Mouse (Mus musculus) limb, embryonic 11.5 days (tissue): ENCODE measurements around the gene Gm20518. TPM values are rescaled to one million over a fixed set of nuclear protein-coding genes. Genes with fewer than 3 reads are reported as not detected.
A peak's percentile ranks its signal among the peaks of the same experiment; 100 is the strongest.

Experiments used
- ATAC-seq: fragments of 200-750 bp; cut with Nextera tagmentation; 2 replicates; pipeline ENCODE4 v1.8.0; 2017; ENCODE audit warnings: low read depth; ENCODE audit not compliant: insufficient number of reproducible peaks, low FRiP score, low TSS enrichment
- DNase-seq: peaks from one replicate; pipeline ENCODE4 v3.0.0-alpha.2; 2015; ENCODE audit warnings: low spot score
- H3K27ac ChIP-seq: fragments of 300-500 bp; sonication (generic); replicated peaks from 2 replicates; pipeline ENCODE4 v1.5.1; 2014; ENCODE audit warnings: low read depth, mild to moderate bottlenecking, low read length
- H3K27me3 ChIP-seq: fragments of 300-500 bp; sonication (generic); 2 replicates; pipeline ENCODE4 v1.6.1; 2014; ENCODE audit warnings: mild to moderate bottlenecking, low read length, mixed read lengths; ENCODE audit not compliant: control insufficient read depth, insufficient read depth
- H3K36me3 ChIP-seq: fragments of 300-500 bp; sonication (generic); 2 replicates; pipeline ENCODE4 v1.6.1; 2014; ENCODE audit warnings: mild to moderate bottlenecking, low read length, moderate library complexity, mixed read lengths; ENCODE audit not compliant: control insufficient read depth, insufficient read depth
- H3K4me1 ChIP-seq: fragments of 300-500 bp; sonication (generic); 2 replicates; pipeline ENCODE4 v1.6.1; 2014; ENCODE audit warnings: low read length, mixed read lengths; ENCODE audit not compliant: control insufficient read depth, insufficient read depth
- H3K4me2 ChIP-seq: fragments of 300-500 bp; sonication (generic); 2 replicates; pipeline ENCODE4 v1.6.1; 2014; ENCODE audit warnings: low read depth, mild to moderate bottlenecking, moderate library complexity; ENCODE audit not compliant: severe bottlenecking
- H3K4me3 ChIP-seq: fragments of 300-500 bp; sonication (generic); 2 replicates; pipeline ENCODE4 v1.5.1; 2014; ENCODE audit warnings: low read depth, low read length
- H3K9ac ChIP-seq: fragments of 300-500 bp; sonication (generic); 2 replicates; pipeline ENCODE4 v1.6.1; 2014; ENCODE audit warnings: mild to moderate bottlenecking, low read length
- H3K9me3 ChIP-seq: fragments of 300-500 bp; sonication (generic); 2 replicates; pipeline ENCODE4 v1.6.1; 2016; ENCODE audit warnings: low read length; ENCODE audit not compliant: control insufficient read depth
- WGBS: fragments of 180-500 bp; shearing (Covaris S2); extraction: QIAGEN DNeasy Blood & Tissue Kit; methylation state at CpG from one replicate; pipeline ENCODE4 v1.1.7; 2014; 5-methylcytosine and 5-hydroxymethylcytosine counted together
- polyA plus RNA-seq: library from polyadenylated mRNA; unstranded; fragments of >200 nt; fragmentation: Nextera tagmentation; extraction: Ambion mirVana; gene quantifications from 2 replicates; pipeline ENCODE4 v1.2.1, GENCODE M21; 2014

Gene Gm20518
- polyA plus RNA-seq, 1 experiment from 2014 or later: 0.48 TPM

- peaks cover 30% of the 10 kb centered on the region for H3K4me1 ChIP-seq
- H3K27ac ChIP-seq: no peak overlapping the region
- DNase-seq: peak; percentile 66
Observed at GRCm38 (mm10) chr16:17833321-17833680, 58.2 kb downstream of the Gm20518 start.

GRCm38 (mm10) chr16:17832821-17833220 is 58.6 kb downstream of the Gm20518 start, which contains the start of gene B830017H08Rik:
B830017H08Rik (plus strand) TSS chr16:17833121.
- 24% methylated on average over 7 of the region's 7 CpGs for WGBS
- Histone ChIP-seq H3K9ac (peak within 1 kb of the TSS; percentile 72), H3K36me3 (no peaks in the 10 kb centered on the region), H3K4me3 (peak within 1 kb of the TSS; percentile 57), H3K9me3 (no peaks in the 10 kb centered on the region), H3K4me1 (peaks cover 33% of the 10 kb centered on the region), H3K4me2 (peak within 1 kb of the TSS; percentile 99), H3K27me3 (peaks cover 45% of the 10 kb centered on the region), H3K27ac (no peak within 1 kb of the TSS)
- DNase-seq (no peak), ATAC-seq (no peak)

More at GRCm38 (mm10) chr16:17833321-17833680, 58.2 kb downstream of the Gm20518 start:
- H3K9ac ChIP-seq: peak overlapping the region; percentile 72
- H3K9me3 ChIP-seq: no peaks in the 10 kb centered on the region
- ATAC-seq: no peak; the same call in 1 of the 2 replicates
- H3K4me2 ChIP-seq: peak overlapping the region; percentile 99
- H3K36me3 ChIP-seq: no peaks in the 10 kb centered on the region
- H3K4me3 ChIP-seq: peak overlapping the region; percentile 57
- H3K27me3 ChIP-seq: peaks cover 45% of the 10 kb centered on the region
- under 1% methylated on average over 37 of the region's 37 CpGs for WGBS

GRCm38 (mm10) chr16:17831781-17832180 is 59.7 kb downstream of the Gm20518 start:
- DNase-seq: peak; percentile 42
- no peaks in the 10 kb centered on the region for H3K36me3 ChIP-seq
- no peaks in the 10 kb centered on the region for H3K9me3 ChIP-seq
- no peak overlapping the region for H3K27ac ChIP-seq
- no peak overlapping the region for H3K4me2 ChIP-seq
- no peak overlapping the region for H3K9ac ChIP-seq
- H3K4me3 ChIP-seq: no peak overlapping the region
- no peak for ATAC-seq
- peaks cover 45% of the 10 kb centered on the region for H3K27me3 ChIP-seq
- WGBS: 17% methylated on average over 11 of the region's 11 CpGs
- peaks cover 36% of the 10 kb centered on the region for H3K4me1 ChIP-seq

GRCm38 (mm10) chr16:17830385-17831178 is 60.9 kb downstream of the Gm20518 start:
- Histone ChIP-seq H3K4me1 (peaks cover 36% of the 10 kb centered on the region), H3K9me3 (no peaks in the 10 kb centered on the region), H3K36me3 (no peaks in the 10 kb centered on the region), H3K27ac (no peak overlapping the region), H3K9ac (peak overlapping the region; percentile 27; the same call in 1 of the 2 replicates), H3K4me2 (no peak overlapping the region), H3K27me3 (peaks cover 38% of the 10 kb centered on the region), H3K4me3 (no peak overlapping the region)
- DNase-seq: no peak
- ATAC-seq: no peak
- WGBS: 68% methylated on average over 10 of the region's 10 CpGs

GRCm38 (mm10) chr16:17828867-17829266 is 62.6 kb downstream of the Gm20518 start:
- WGBS: 21% methylated on average over 3 of the region's 3 CpGs
- H3K9me3 ChIP-seq: no peaks in the 10 kb centered on the region
- H3K36me3 ChIP-seq: no peaks in the 10 kb centered on the region
- no peak overlapping the region for H3K4me3 ChIP-seq
- no peak overlapping the region for H3K9ac ChIP-seq
- DNase-seq: peak; percentile 52
- peaks cover 23% of the 10 kb centered on the region for H3K27me3 ChIP-seq
- peaks cover 33% of the 10 kb centered on the region for H3K4me1 ChIP-seq
- H3K4me2 ChIP-seq: no peak overlapping the region
- ATAC-seq: 0 out of 2 replicates have a peak, but pooled peaks have one; percentile 24
- H3K27ac ChIP-seq: peak overlapping the region; percentile 30; the same call in 1 of the 2 replicates

- H3K4me1 ChIP-seq: peaks cover 32% of the 10 kb centered on the region
- no peaks in the 10 kb centered on the region for H3K36me3 ChIP-seq
- no peak overlapping the region for H3K9ac ChIP-seq
- no peak overlapping the region for H3K27ac ChIP-seq
- ATAC-seq: no peak
- H3K4me3 ChIP-seq: no peak overlapping the region
- peaks cover 21% of the 10 kb centered on the region for H3K27me3 ChIP-seq
- no peak overlapping the region for H3K4me2 ChIP-seq
- WGBS: 93% methylated on average over 2 of the region's 2 CpGs
- no peaks in the 10 kb centered on the region for H3K9me3 ChIP-seq
- no peak for DNase-seq
Observed at GRCm38 (mm10) chr16:17828229-17828628, 63.2 kb downstream of the Gm20518 start.

GRCm38 (mm10) chr16:17826500-17826899 is 65.0 kb downstream of the Gm20518 start:
- H3K4me1 ChIP-seq: peaks cover 24% of the 10 kb centered on the region
- H3K27me3 ChIP-seq: peaks cover 5% of the 10 kb centered on the region
- WGBS: 88% methylated on average over 2 of the region's 2 CpGs
- H3K9me3 ChIP-seq: no peaks in the 10 kb centered on the region
- no peak overlapping the region for H3K4me2 ChIP-seq
- H3K9ac ChIP-seq: no peak overlapping the region
- DNase-seq (no peak), ATAC-seq (no peak)
- no peak overlapping the region for H3K27ac ChIP-seq
- H3K36me3 ChIP-seq: no peaks in the 10 kb centered on the region
- H3K4me3 ChIP-seq: no peak overlapping the region

- Histone ChIP-seq H3K27ac (no peak overlapping the region), H3K36me3 (no peaks in the 10 kb centered on the region), H3K9me3 (no peaks in the 10 kb centered on the region), H3K4me3 (no peak overlapping the region), H3K27me3 (peaks cover 5% of the 10 kb centered on the region; the same call in 1 of the 2 replicates), H3K4me1 (peaks cover 6% of the 10 kb centered on the region; the same call in 1 of the 2 replicates), H3K9ac (no peak overlapping the region), H3K4me2 (no peak overlapping the region)
- DNase-seq (no peak), ATAC-seq (no peak)
- 82% methylated on average over 8 of the region's 8 CpGs for WGBS
Observed at GRCm38 (mm10) chr16:17816528-17816927, 74.9 kb downstream of the Gm20518 start.
